Mouse (Mus musculus) stomach, postnatal 0 days (tissue): Measurements from ENCODE around the gene Gimap7. TPM values are rescaled to one million over a fixed set of nuclear protein-coding genes. Genes with fewer than 3 reads are reported as not detected.

ENCODE experiments used
- ATAC-seq: fragments of 200-750 bp; cut with Nextera tagmentation; 2 replicates; pipeline ENCODE4 v1.8.0; 2017; ENCODE audit not compliant: low FRiP score, low TSS enrichment
- DNase-seq: peaks from one replicate; pipeline ENCODE4 v3.0.0-alpha.2; 2016; ENCODE audit warnings: low spot score
- H3K27ac ChIP-seq: fragments of 300-500 bp; sonication (generic); replicated peaks from 2 replicates; pipeline ENCODE4 v1.5.1; 2014; ENCODE audit warnings: mild to moderate bottlenecking, control low read depth
- H3K27me3 ChIP-seq: fragments of 300-500 bp; sonication (generic); 2 replicates; pipeline ENCODE4 v1.6.1; 2014; ENCODE audit warnings: low read length; ENCODE audit not compliant: control insufficient read depth, insufficient read depth
- H3K36me3 ChIP-seq: fragments of 300-500 bp; sonication (generic); 2 replicates; pipeline ENCODE4 v1.6.1; 2014; ENCODE audit warnings: low read length, mixed read lengths; ENCODE audit not compliant: control insufficient read depth, insufficient read depth
- H3K4me1 ChIP-seq: fragments of 300-500 bp; sonication (generic); replicated peaks from 2 replicates; pipeline ENCODE4 v1.6.1; 2014; ENCODE audit warnings: antibody characterized with exemption; ENCODE audit not compliant: control insufficient read depth, insufficient read depth
- H3K4me2 ChIP-seq: fragments of 300-500 bp; sonication (generic); replicated peaks from 2 replicates; pipeline ENCODE4 v1.6.1; 2014; ENCODE audit warnings: low read depth, mild to moderate bottlenecking, control low read depth, moderate library complexity
- H3K4me3 ChIP-seq: fragments of 300-500 bp; sonication (generic); 2 replicates; pipeline ENCODE4 v1.5.1; 2014; ENCODE audit warnings: low read depth, low read length, control low read depth
- H3K9ac ChIP-seq: fragments of 300-500 bp; sonication (generic); 2 replicates; pipeline ENCODE4 v1.6.1; 2014; ENCODE audit warnings: mild to moderate bottlenecking, low read length, control low read depth, mixed read lengths
- H3K9me3 ChIP-seq: fragments of 300-500 bp; sonication (generic); 2 replicates; pipeline ENCODE4 v1.6.1; 2016; ENCODE audit warnings: low read length; ENCODE audit not compliant: control insufficient read depth
- CTCF ChIP-seq: IDR thresholded peaks from 2 replicates; pipeline ENCODE4 v1.5.1; 2016; ENCODE audit warnings: antibody characterized with exemption, low read depth, mild to moderate bottlenecking, moderate library complexity
- EP300 ChIP-seq: optimal IDR thresholded peaks from 2 replicates; pipeline ENCODE3; 2016; ENCODE audit warnings: antibody characterized with exemption
- WGBS: fragments of 180-500 bp; shearing (Covaris S2); extraction: QIAGEN DNeasy Blood & Tissue Kit; methylation state at CpG from one replicate; pipeline ENCODE4 v1.1.7; 2014; 5-methylcytosine and 5-hydroxymethylcytosine counted together
- polyA plus RNA-seq: library from polyadenylated mRNA; unstranded; fragments of >200 nt; fragmentation: Nextera tagmentation; extraction: Ambion mirVana; gene quantifications from 2 replicates; pipeline ENCODE4 v1.2.1, GENCODE M21; 2015

Gimap7 gene
- polyA plus RNA-seq, 1 experiment from 2014 or later: not detected

- ATAC-seq (peak; percentile 50), DNase-seq (no peak)
- no peaks in the 10 kb centered on the region for H3K36me3 ChIP-seq
- H3K4me1 ChIP-seq: no peaks in the 10 kb centered on the region; the same call in 1 of the 2 replicates
- H3K9ac ChIP-seq: no peak overlapping the region
- H3K4me2 ChIP-seq: peak overlapping the region; percentile 4
- WGBS: 35% methylated on average over 7 of the region's 7 CpGs
- no peaks in the 10 kb centered on the region for H3K27me3 ChIP-seq
- H3K9me3 ChIP-seq: no peaks in the 10 kb centered on the region
- no peak for TF ChIP-seq EP300
- no peak for TF ChIP-seq CTCF
- H3K27ac ChIP-seq: peak overlapping the region; percentile 71
- H3K4me3 ChIP-seq: no peak overlapping the region
Measured at GRCm38 (mm10) chr6:48747091-48747966, 28.9 kb downstream of the Gimap7 start.

GRCm38 (mm10) chr6:48763567-48764270 is 45.3 kb downstream of the Gimap7 start:
- H3K4me3 ChIP-seq: no peak overlapping the region
- no peaks in the 10 kb centered on the region for H3K27me3 ChIP-seq
- no peaks in the 10 kb centered on the region for H3K9me3 ChIP-seq
- 58% methylated on average over 7 of the region's 7 CpGs for WGBS
- no peaks in the 10 kb centered on the region for H3K4me1 ChIP-seq
- H3K27ac ChIP-seq: no peak overlapping the region
- H3K9ac ChIP-seq: no peak overlapping the region
- DNase-seq: no peak
- no peak overlapping the region for H3K4me2 ChIP-seq
- TF ChIP-seq EP300 (no peak), CTCF (no peak)
- no peak for ATAC-seq
- no peaks in the 10 kb centered on the region for H3K36me3 ChIP-seq

GRCm38 (mm10) chr6:48764496-48764895 is 46.1 kb downstream of the Gimap7 start:
- TF ChIP-seq EP300 (no peak), CTCF (no peak)
- Histone ChIP-seq H3K4me1 (no peaks in the 10 kb centered on the region), H3K27me3 (no peaks in the 10 kb centered on the region), H3K36me3 (no peaks in the 10 kb centered on the region), H3K27ac (no peak overlapping the region), H3K9ac (no peak overlapping the region), H3K4me2 (no peak overlapping the region), H3K9me3 (no peaks in the 10 kb centered on the region), H3K4me3 (no peak overlapping the region)
- DNase-seq (no peak), ATAC-seq (no peak)
- 95% methylated on average over 10 of the region's 10 CpGs for WGBS

GRCm38 (mm10) chr6:48768178-48768869 is 49.9 kb downstream of the Gimap7 start:
- 67% methylated on average over 9 of the region's 9 CpGs for WGBS
- no peak overlapping the region for H3K4me2 ChIP-seq
- H3K4me3 ChIP-seq: no peak overlapping the region
- no peaks in the 10 kb centered on the region for H3K4me1 ChIP-seq
- no peaks in the 10 kb centered on the region for H3K36me3 ChIP-seq
- H3K9me3 ChIP-seq: no peaks in the 10 kb centered on the region
- DNase-seq (no peak), ATAC-seq (no peak)
- TF ChIP-seq CTCF: no peak
- TF ChIP-seq EP300: no peak
- H3K9ac ChIP-seq: no peak overlapping the region
- no peaks in the 10 kb centered on the region for H3K27me3 ChIP-seq
- no peak overlapping the region for H3K27ac ChIP-seq

GRCm38 (mm10) chr6:48768933-48769332 is 50.5 kb downstream of the Gimap7 start:
- ATAC-seq: no peak
- Histone ChIP-seq H3K4me2 (no peak overlapping the region), H3K36me3 (no peaks in the 10 kb centered on the region), H3K27me3 (no peaks in the 10 kb centered on the region), H3K4me3 (no peak overlapping the region), H3K9me3 (no peaks in the 10 kb centered on the region), H3K4me1 (no peaks in the 10 kb centered on the region), H3K27ac (no peak overlapping the region), H3K9ac (no peak overlapping the region)
- no peak for DNase-seq
- no peak for TF ChIP-seq CTCF
- no peak for TF ChIP-seq EP300
- WGBS: 81% methylated on average over 3 of the region's 3 CpGs
